Mouse (Mus musculus): ENCODE data around the gene Hypm. TPM values are rescaled to one million over a fixed set of nuclear protein-coding genes. Genes with fewer than 3 reads are reported as not detected.

Hypm gene
- polyA plus RNA-seq (2016; fragmentation: Nextera tagmentation; extraction: Ambion mirVana): not detected in 2 replicates

- no peak for ATAC-seq (ENCODE audit: low FRiP score)
- 80% methylated on average over 3 of the region's 3 CpGs for WGBS
- Histone ChIP-seq H3K4me2 (replicated peaks) (no peak within 1 kb of the TSS), H3K4me3 (no peak within 1 kb of the TSS), H3K9ac (no peak within 1 kb of the TSS), H3K27ac (no peak within 1 kb of the TSS), H3K36me3 (no peaks in the 10 kb centered on the region), H3K4me1 (no peaks in the 10 kb centered on the region), H3K9me3 (replicated peaks) (no peaks in the 10 kb centered on the region), H3K27me3 (no peaks in the 10 kb centered on the region)
These were observed at the start of gene Hypm for GRCm38 (mm10) chrX:9846628-9847027. Gene Hypm, plus strand, starts transcription at chrX:9846928.

- H3K9ac ChIP-seq: no peak overlapping the region
- no peaks in the 10 kb centered on the region for H3K27me3 ChIP-seq
- H3K9me3 ChIP-seq (replicated peaks): no peaks in the 10 kb centered on the region
- H3K36me3 ChIP-seq: no peaks in the 10 kb centered on the region
- H3K4me3 ChIP-seq: no peak overlapping the region
- H3K27ac ChIP-seq: no peak overlapping the region
- H3K4me2 ChIP-seq (replicated peaks): no peak overlapping the region
- no peak for ATAC-seq (ENCODE audit: low FRiP score)
- H3K4me1 ChIP-seq: no peaks in the 10 kb centered on the region
- WGBS: 81% methylated on average over 1 of the region's 1 CpGs
These were observed 36.6 kb upstream of the Hypm start for GRCm38 (mm10) chrX:9810101-9810500.

- no peak overlapping the region for H3K9ac ChIP-seq
- ATAC-seq (ENCODE audit: low FRiP score): no peak
- H3K4me3 ChIP-seq: no peak overlapping the region
These were observed 34.3 kb upstream of the Hypm start for GRCm38 (mm10) chrX:9812469-9812868.

GRCm38 (mm10) chrX:9834779-9835178, 11.9 kb upstream of the Hypm start:
- Histone ChIP-seq H3K36me3 (no peaks in the 10 kb centered on the region), H3K4me3 (no peak overlapping the region), H3K27me3 (no peaks in the 10 kb centered on the region), H3K4me2 (replicated peaks) (no peak overlapping the region), H3K27ac (no peak overlapping the region), H3K9ac (no peak overlapping the region), H3K9me3 (replicated peaks) (no peaks in the 10 kb centered on the region), H3K4me1 (no peaks in the 10 kb centered on the region)
- 85% methylated on average over 2 of the region's 2 CpGs for WGBS
- no peak for ATAC-seq (ENCODE audit: low FRiP score)

More at GRCm38 (mm10) chrX:9812469-9812868, 34.3 kb upstream of the Hypm start:
- H3K4me1 ChIP-seq: no peaks in the 10 kb centered on the region
- no peaks in the 10 kb centered on the region for H3K27me3 ChIP-seq
- no peaks in the 10 kb centered on the region for H3K36me3 ChIP-seq
- no peak overlapping the region for H3K27ac ChIP-seq
- H3K4me2 ChIP-seq (replicated peaks): no peak overlapping the region
- no peaks in the 10 kb centered on the region for H3K9me3 ChIP-seq (replicated peaks)

- Histone ChIP-seq H3K9ac (no peak within 1 kb of the TSS), H3K4me3 (no peak within 1 kb of the TSS), H3K9me3 (replicated peaks) (no peaks in the 10 kb centered on the region), H3K4me2 (replicated peaks) (no peak within 1 kb of the TSS), H3K27ac (no peak within 1 kb of the TSS), H3K27me3 (no peaks in the 10 kb centered on the region), H3K4me1 (no peaks in the 10 kb centered on the region), H3K36me3 (no peaks in the 10 kb centered on the region)
- ATAC-seq (ENCODE audit: low FRiP score): no peak
- 33% methylated on average over 1 of the region's 1 CpGs for WGBS
These were observed 2.7 kb downstream of the Hypm start, which contains the start of gene H2al3 for GRCm38 (mm10) chrX:9849403-9849802. Gene H2al3, plus strand, starts transcription at chrX:9849703.

- WGBS: 84% methylated on average over 2 of the region's 2 CpGs
- H3K27ac ChIP-seq: no peak overlapping the region
- no peaks in the 10 kb centered on the region for H3K4me1 ChIP-seq
- H3K4me2 ChIP-seq (replicated peaks): no peak overlapping the region
- no peaks in the 10 kb centered on the region for H3K27me3 ChIP-seq
- no peak overlapping the region for H3K9ac ChIP-seq
- H3K36me3 ChIP-seq: no peaks in the 10 kb centered on the region
- no peak overlapping the region for H3K4me3 ChIP-seq
- H3K9me3 ChIP-seq (replicated peaks): no peaks in the 10 kb centered on the region
- no peak for ATAC-seq (ENCODE audit: low FRiP score)
These were observed 15.1 kb downstream of the Hypm start for GRCm38 (mm10) chrX:9861859-9862258.

GRCm38 (mm10) chrX:9875519-9875918, 28.8 kb downstream of the Hypm start:
- Histone ChIP-seq H3K9me3 (replicated peaks) (no peaks in the 10 kb centered on the region), H3K9ac (no peak overlapping the region), H3K4me3 (no peak overlapping the region), H3K4me1 (no peaks in the 10 kb centered on the region), H3K27me3 (no peaks in the 10 kb centered on the region), H3K36me3 (no peaks in the 10 kb centered on the region), H3K4me2 (replicated peaks) (no peak overlapping the region), H3K27ac (no peak overlapping the region)
- ATAC-seq (ENCODE audit: low FRiP score): no peak
- 86% methylated on average over 2 of the region's 2 CpGs for WGBS

- 72% methylated on average over 2 of the region's 2 CpGs for WGBS
These were observed 38.6 kb downstream of the Hypm start, which contains the start of gene Sytl5 for GRCm38 (mm10) chrX:9885322-9885721. Gene Sytl5, plus strand, starts transcription at chrX:9885622.

More at GRCm38 (mm10) chrX:9885322-9885721, 38.6 kb downstream of the Hypm start, which contains the start of gene Sytl5:
- Histone ChIP-seq H3K4me1 (no peaks in the 10 kb centered on the region), H3K9me3 (replicated peaks) (no peaks in the 10 kb centered on the region), H3K4me3 (no peak within 1 kb of the TSS), H3K27me3 (no peaks in the 10 kb centered on the region), H3K36me3 (no peaks in the 10 kb centered on the region), H3K27ac (no peak within 1 kb of the TSS), H3K4me2 (replicated peaks) (no peak within 1 kb of the TSS), H3K9ac (no peak within 1 kb of the TSS)
- no peak for ATAC-seq (ENCODE audit: low FRiP score)

Other genes starting within 250 kb of the Hypm start
- gene Dynlt3, start 183.9 kb upstream of the Hypm start, polyA plus RNA-seq (2016; fragmentation: Nextera tagmentation; extraction: Ambion mirVana): 24.0 and 26.4 TPM in 2 replicates
- not detected in 2 replicates for gene H2al3, start 2.8 kb downstream of the Hypm start, polyA plus RNA-seq (2016; fragmentation: Nextera tagmentation; extraction: Ambion mirVana)
- 0.40 TPM in 1 of 2 replicates, not detected in the other for gene Sytl5, start 38.7 kb downstream of the Hypm start, polyA plus RNA-seq (2016; fragmentation: Nextera tagmentation; extraction: Ambion mirVana)

Measured in hindbrain, embryonic 12.5 days (tissue).